Mouse (Mus musculus): Measurements from ENCODE around the gene Ptpdc1.

Ptpdc1 gene

GRCm38 (mm10) chr13:48625433-48626184 is at the start of gene Ptpdc1:
TSS of gene Ptpdc1 (minus strand) at chr13:48625664.
- DNase-seq (ENCODE audit: low read depth, low spot score), result peak; percentile 88

- no peak for DNase-seq (ENCODE audit: low read depth, low spot score)
These were observed 49.1 kb upstream of the Ptpdc1 start for GRCm38 (mm10) chr13:48674609-48675008.

GRCm38 (mm10) chr13:48672312-48672840 is 46.9 kb upstream of the Ptpdc1 start:
- no peak for DNase-seq (ENCODE audit: low read depth, low spot score)

- DNase-seq (ENCODE audit: low read depth, low spot score), result no peak
These were observed 43.6 kb upstream of the Ptpdc1 start for GRCm38 (mm10) chr13:48668976-48669534.

- DNase-seq (ENCODE audit: low read depth, low spot score), result no peak
These were observed 42.9 kb upstream of the Ptpdc1 start for GRCm38 (mm10) chr13:48668091-48668975.

GRCm38 (mm10) chr13:48667461-48667860 is 42.0 kb upstream of the Ptpdc1 start:
- DNase-seq (ENCODE audit: low read depth, low spot score), result no peak

- DNase-seq (ENCODE audit: low read depth, low spot score), result no peak
These were observed 40.5 kb upstream of the Ptpdc1 start for GRCm38 (mm10) chr13:48665656-48666597.

GRCm38 (mm10) chr13:48664916-48665655 is 39.6 kb upstream of the Ptpdc1 start:
- DNase-seq (ENCODE audit: low read depth, low spot score), result no peak

GRCm38 (mm10) chr13:48663988-48664339 is 38.5 kb upstream of the Ptpdc1 start:
- DNase-seq (ENCODE audit: low read depth, low spot score), result no peak

GRCm38 (mm10) chr13:48663211-48663987 is 37.9 kb upstream of the Ptpdc1 start:
- no peak for DNase-seq (ENCODE audit: low read depth, low spot score)

- no peak for DNase-seq (ENCODE audit: low read depth, low spot score)
These were observed 37.1 kb upstream of the Ptpdc1 start, which contains the start of gene Barx1 for GRCm38 (mm10) chr13:48662431-48663143. TSS of gene Barx1 (plus strand) at chr13:48662998.

GRCm38 (mm10) chr13:48661561-48661960 is 36.1 kb upstream of the Ptpdc1 start:
- no peak for DNase-seq (ENCODE audit: low read depth, low spot score)

- no peak for DNase-seq (ENCODE audit: low read depth, low spot score)
These were observed 35.3 kb upstream of the Ptpdc1 start for GRCm38 (mm10) chr13:48660741-48661140.

- DNase-seq (ENCODE audit: low read depth, low spot score), result no peak
These were observed 34.8 kb upstream of the Ptpdc1 start for GRCm38 (mm10) chr13:48660221-48660734.

GRCm38 (mm10) chr13:48659254-48660220 is 34.1 kb upstream of the Ptpdc1 start:
- DNase-seq (ENCODE audit: low read depth, low spot score), result no peak

GRCm38 (mm10) chr13:48658588-48659253 is 33.3 kb upstream of the Ptpdc1 start:
- no peak for DNase-seq (ENCODE audit: low read depth, low spot score)

GRCm38 (mm10) chr13:48657791-48658190 is 32.3 kb upstream of the Ptpdc1 start:
- DNase-seq (ENCODE audit: low read depth, low spot score), result no peak
